Mouse (Mus musculus) kidney, embryonic 16.5 days (tissue): ENCODE measurements around the gene 6330403K07Rik. TPM values are rescaled to one million over a fixed set of nuclear protein-coding genes. Genes with fewer than 3 reads are reported as not detected.

Source experiments
- ATAC-seq: fragments of 200-750 bp; cut with Nextera tagmentation; 2 replicates; pipeline ENCODE4 v1.8.0; 2017; ENCODE audit warnings: moderate TSS enrichment; ENCODE audit not compliant: low FRiP score, low TSS enrichment
- H3K27ac ChIP-seq: fragments of 300-500 bp; sonication (generic); 2 replicates; pipeline ENCODE4 v1.5.1; 2014; ENCODE audit warnings: low read length
- H3K27me3 ChIP-seq: fragments of 300-500 bp; sonication (generic); 2 replicates; pipeline ENCODE4 v1.6.1; 2014; ENCODE audit warnings: low read length, control low read depth, mixed read lengths; ENCODE audit not compliant: insufficient read depth
- H3K36me3 ChIP-seq: fragments of 300-500 bp; sonication (generic); 2 replicates; pipeline ENCODE4 v1.6.1; 2014; ENCODE audit warnings: low read length, control low read depth, mixed read lengths; ENCODE audit not compliant: insufficient read depth
- H3K4me1 ChIP-seq: fragments of 300-500 bp; sonication (generic); 2 replicates; pipeline ENCODE4 v1.6.1; 2014; ENCODE audit warnings: low read length, control low read depth, mixed read lengths; ENCODE audit not compliant: insufficient read depth
- H3K4me2 ChIP-seq: fragments of 300-500 bp; sonication (generic); replicated peaks from 2 replicates; pipeline ENCODE4 v1.6.1; 2014; ENCODE audit warnings: low read depth, low read length
- H3K4me3 ChIP-seq: fragments of 300-500 bp; sonication (generic); 2 replicates; pipeline ENCODE4 v1.5.1; 2014; ENCODE audit warnings: mild to moderate bottlenecking, low read length
- H3K9ac ChIP-seq: fragments of 300-500 bp; sonication (generic); replicated peaks from 2 replicates; pipeline ENCODE4 v1.6.1; 2014; ENCODE audit warnings: low read length
- H3K9me3 ChIP-seq: fragments of 300-500 bp; sonication (generic); 2 replicates; pipeline ENCODE4 v1.6.1; 2016; ENCODE audit warnings: low read length, control low read depth
- WGBS: fragments of 180-500 bp; shearing (Covaris S2); extraction: QIAGEN DNeasy Blood & Tissue Kit; methylation state at CpG from one replicate; pipeline ENCODE4 v1.1.7; 2014; 5-methylcytosine and 5-hydroxymethylcytosine counted together
- polyA plus RNA-seq: library from polyadenylated mRNA; unstranded; fragments of >200 nt; fragmentation: Nextera tagmentation; extraction: Ambion mirVana; gene quantifications from 2 replicates; pipeline ENCODE4 v1.2.1, GENCODE M21; 2015

The 6330403K07Rik gene
- polyA plus RNA-seq, 1 experiment from 2014 or later: 59.7 TPM

DNA sequence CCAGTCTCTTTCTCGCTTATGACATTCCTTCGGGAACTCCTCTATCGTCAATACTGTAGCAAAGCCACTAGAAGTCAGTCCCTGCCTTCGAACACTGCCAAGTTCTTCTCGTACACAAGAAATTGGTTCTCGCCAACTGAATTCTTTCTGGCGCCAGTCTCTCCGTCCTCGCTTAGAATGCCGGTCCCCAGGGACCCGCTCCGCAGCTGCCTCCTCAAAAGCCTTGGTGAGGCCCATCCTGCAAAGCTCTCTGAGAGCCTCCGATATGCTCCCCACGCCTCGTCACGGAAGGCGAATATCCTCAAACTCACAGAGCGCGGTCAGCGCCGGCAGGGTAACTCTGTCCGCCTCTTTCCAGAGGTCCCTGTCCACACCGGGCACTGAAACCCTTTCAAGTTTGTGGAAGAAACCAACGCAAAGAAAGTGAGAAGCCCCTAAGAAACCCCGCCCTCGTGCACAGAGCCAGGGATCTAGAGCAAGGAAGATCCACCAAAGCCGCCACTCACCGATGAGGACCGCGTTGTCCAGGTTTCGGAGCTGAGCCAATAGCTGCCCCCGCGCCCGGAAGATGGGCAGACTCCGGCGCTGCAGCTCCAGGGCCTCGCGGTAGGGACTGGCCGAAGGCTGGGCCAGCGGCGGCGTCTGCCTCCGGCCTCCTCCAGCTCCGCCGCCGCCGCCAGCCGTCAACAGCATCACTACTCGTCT lies 29.6 kb downstream of the 6330403K07Rik start:
- peak overlapping the region; percentile 82 for H3K9ac ChIP-seq
- no peaks in the 10 kb centered on the region for H3K27me3 ChIP-seq
- under 1% methylated on average over 47 of the region's 49 CpGs for WGBS
- H3K36me3 ChIP-seq: peaks cover 14% of the 10 kb centered on the region
- peaks cover 15% of the 10 kb centered on the region for H3K4me1 ChIP-seq
- H3K9me3 ChIP-seq: no peaks in the 10 kb centered on the region
- peak overlapping the region; percentile 97 for H3K4me3 ChIP-seq
- peak overlapping the region; percentile 84 for H3K27ac ChIP-seq
- H3K4me2 ChIP-seq: peak overlapping the region; percentile 87
- ATAC-seq: peak; percentile 90

DNA sequence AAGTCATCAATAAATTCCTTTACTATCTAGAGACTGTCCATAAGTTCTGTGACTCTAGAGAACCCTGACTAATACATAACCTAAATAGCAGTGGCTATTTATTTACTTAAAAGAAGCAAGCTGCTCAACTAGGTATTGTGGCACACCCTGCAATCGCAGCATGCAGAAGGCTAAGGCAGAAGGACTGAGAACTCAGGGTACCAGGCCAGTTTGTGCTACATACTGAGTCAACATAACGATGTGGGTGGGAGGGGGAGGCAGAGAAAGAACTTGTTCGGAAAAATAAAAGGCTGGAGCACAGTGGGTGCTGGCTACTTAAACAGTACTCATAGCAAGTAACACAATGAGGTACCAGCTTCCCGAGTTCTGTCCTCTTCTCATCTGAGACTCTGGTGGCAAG lies 32.1 kb downstream of the 6330403K07Rik start:
- Histone ChIP-seq H3K4me1 (peaks cover 15% of the 10 kb centered on the region), H3K27me3 (no peaks in the 10 kb centered on the region), H3K4me2 (no peak overlapping the region), H3K9me3 (no peaks in the 10 kb centered on the region), H3K27ac (no peak overlapping the region), H3K9ac (no peak overlapping the region), H3K36me3 (peaks cover 23% of the 10 kb centered on the region), H3K4me3 (no peak overlapping the region)
- 84% methylated on average over 4 of the region's 4 CpGs for WGBS
- ATAC-seq: no peak

DNA sequence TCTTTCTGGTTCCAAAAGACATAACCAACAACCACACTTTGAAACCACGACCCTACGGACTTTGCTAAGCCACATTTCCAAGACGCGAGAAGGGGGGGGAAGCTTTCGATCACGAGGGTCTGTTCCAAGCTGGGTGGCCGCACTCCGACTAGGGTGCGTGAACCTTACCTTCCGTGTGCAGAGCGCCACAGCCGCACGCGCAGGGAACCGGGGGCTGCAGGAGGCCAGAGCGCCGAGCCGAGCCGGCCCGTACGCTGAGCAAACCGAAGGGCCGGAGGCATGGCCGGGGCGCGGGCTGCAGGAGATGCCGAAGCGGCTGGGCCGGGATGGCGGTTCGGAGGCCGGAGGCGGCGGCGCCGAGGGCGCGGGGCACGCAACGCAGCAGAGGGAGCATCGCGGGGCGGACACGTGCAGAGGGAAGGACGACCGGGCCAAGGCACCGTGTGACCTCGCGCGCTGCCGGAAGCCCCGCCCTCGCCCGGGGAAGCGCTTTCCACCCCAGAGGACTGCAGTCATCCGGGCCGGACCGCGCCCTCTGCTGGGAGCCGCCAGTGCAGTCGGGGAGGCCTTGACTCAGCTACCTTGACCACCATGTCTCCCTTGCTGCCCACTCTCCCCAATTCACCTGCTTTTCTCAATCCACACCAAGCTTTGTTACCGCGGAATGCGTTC lies 50.6 kb downstream of the 6330403K07Rik start, which contains the start of gene C1qbp:
Gene C1qbp, minus strand, starts transcription at position 470 of the 672 bp plus-strand sequence.
- peak within 1 kb of the TSS; percentile 67; the same call in 1 of the 2 replicates for H3K27ac ChIP-seq
- peak within 1 kb of the TSS; percentile 69 for H3K4me2 ChIP-seq
- peak; percentile 97 for ATAC-seq
- peaks cover 56% of the 10 kb centered on the region for H3K36me3 ChIP-seq
- peak within 1 kb of the TSS; percentile 96 for H3K9ac ChIP-seq
- under 1% methylated on average over 58 of the region's 64 CpGs for WGBS
- H3K4me3 ChIP-seq: peak within 1 kb of the TSS; percentile 98
- peaks cover 11% of the 10 kb centered on the region for H3K4me1 ChIP-seq
- no peaks in the 10 kb centered on the region for H3K9me3 ChIP-seq
- H3K27me3 ChIP-seq: no peaks in the 10 kb centered on the region

DNA sequence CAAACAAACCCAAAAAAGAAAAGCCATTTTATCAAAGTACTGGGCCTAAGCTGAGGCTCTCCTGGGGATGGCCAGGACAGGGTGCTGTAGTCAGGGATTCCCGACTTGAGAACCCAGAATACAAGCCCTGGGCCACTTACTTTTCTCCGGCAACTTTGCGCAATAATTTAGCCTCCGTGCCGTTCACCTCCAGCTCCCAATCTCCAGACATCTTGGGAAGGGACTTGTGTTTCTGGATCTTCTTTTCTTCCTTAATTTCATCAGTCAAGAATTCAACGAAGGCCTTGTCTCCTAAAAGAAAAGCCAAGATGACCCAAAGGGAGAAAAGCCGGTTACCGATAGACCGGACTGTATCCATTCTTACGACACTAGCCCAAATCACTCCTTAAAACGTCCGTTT lies 51.3 kb downstream of the 6330403K07Rik start:
- ATAC-seq: no peak
- H3K36me3 ChIP-seq: peaks cover 56% of the 10 kb centered on the region

More for the DNA sequence above, 51.3 kb downstream of the 6330403K07Rik start:
- Histone ChIP-seq H3K4me2 (peak overlapping the region; percentile 69), H3K27ac (no peak overlapping the region), H3K4me1 (peaks cover 11% of the 10 kb centered on the region), H3K27me3 (no peaks in the 10 kb centered on the region), H3K9ac (peak overlapping the region; percentile 96), H3K9me3 (no peaks in the 10 kb centered on the region), H3K4me3 (peak overlapping the region; percentile 98)
- 4% methylated on average over 12 of the region's 12 CpGs for WGBS

Other genes starting within 250 kb of the 6330403K07Rik start
- 0.20 and 0.22 TPM in 2 replicates for gene Scimp, start 220.9 kb downstream of the 6330403K07Rik start, polyA plus RNA-seq
- gene Rabep1, start 188.7 kb downstream of the 6330403K07Rik start, polyA plus RNA-seq: 29.5 and 31.6 TPM in 2 replicates
- gene Nup88, start 63.5 kb downstream of the 6330403K07Rik start, polyA plus RNA-seq: 136 and 142 TPM in 2 replicates
- 70.7 and 83.0 TPM in 2 replicates for gene Rpain, start 63.3 kb downstream of the 6330403K07Rik start, polyA plus RNA-seq
- 277 and 287 TPM in 2 replicates for gene C1qbp, start 50.5 kb downstream of the 6330403K07Rik start, polyA plus RNA-seq
- gene Dhx33, start 29.1 kb downstream of the 6330403K07Rik start, polyA plus RNA-seq: 23.9 TPM in 2 replicates
- 44.8 and 45.2 TPM in 2 replicates for gene Mis12, start 13.9 kb downstream of the 6330403K07Rik start, polyA plus RNA-seq
- gene Derl2, start 13.7 kb downstream of the 6330403K07Rik start, polyA plus RNA-seq: 41.9 and 48.6 TPM in 2 replicates
- gene Nlrp1a, start 111.2 kb upstream of the 6330403K07Rik start, polyA plus RNA-seq: 0.06 and 0.14 TPM in 2 replicates
- not detected in 2 replicates for gene Nlrp1b, start 197.2 kb upstream of the 6330403K07Rik start, polyA plus RNA-seq